Mouse (Mus musculus): ENCODE results near the gene Itih2. TPM values are rescaled to one million over a fixed set of nuclear protein-coding genes. Genes with fewer than 3 reads are reported as not detected.

Itih2 gene
- 1.4 TPM for polyA plus RNA-seq (2014; fragmentation: Illumina TruSeq; extraction: RNeasy Lipid Tissue Mini Kit (QIAGEN cat#74804); ENCODE audit: low read depth, low replicate concordance)

DNA sequence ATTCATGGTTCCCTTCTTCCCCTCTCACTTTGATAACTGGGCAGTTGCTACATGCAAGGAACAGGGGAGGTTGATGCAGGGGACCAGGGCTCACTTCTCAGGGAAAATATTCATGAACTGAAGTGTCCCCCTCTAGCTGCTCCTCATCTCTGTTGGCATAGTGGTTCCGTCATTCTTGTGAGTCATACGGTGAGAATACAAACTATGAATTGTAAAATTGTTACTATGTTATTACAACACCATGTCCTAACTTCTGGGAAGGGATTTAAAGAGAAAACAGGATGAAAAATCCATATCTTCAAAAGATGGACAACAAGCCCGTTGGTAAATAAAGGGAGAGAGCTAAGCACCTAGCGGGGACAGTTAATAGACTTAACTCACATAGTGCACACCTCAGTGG, at the start of gene Itih2:
TSS of gene Itih2 (minus strand) at position 101 of the 400 bp plus-strand sequence.

DNA sequence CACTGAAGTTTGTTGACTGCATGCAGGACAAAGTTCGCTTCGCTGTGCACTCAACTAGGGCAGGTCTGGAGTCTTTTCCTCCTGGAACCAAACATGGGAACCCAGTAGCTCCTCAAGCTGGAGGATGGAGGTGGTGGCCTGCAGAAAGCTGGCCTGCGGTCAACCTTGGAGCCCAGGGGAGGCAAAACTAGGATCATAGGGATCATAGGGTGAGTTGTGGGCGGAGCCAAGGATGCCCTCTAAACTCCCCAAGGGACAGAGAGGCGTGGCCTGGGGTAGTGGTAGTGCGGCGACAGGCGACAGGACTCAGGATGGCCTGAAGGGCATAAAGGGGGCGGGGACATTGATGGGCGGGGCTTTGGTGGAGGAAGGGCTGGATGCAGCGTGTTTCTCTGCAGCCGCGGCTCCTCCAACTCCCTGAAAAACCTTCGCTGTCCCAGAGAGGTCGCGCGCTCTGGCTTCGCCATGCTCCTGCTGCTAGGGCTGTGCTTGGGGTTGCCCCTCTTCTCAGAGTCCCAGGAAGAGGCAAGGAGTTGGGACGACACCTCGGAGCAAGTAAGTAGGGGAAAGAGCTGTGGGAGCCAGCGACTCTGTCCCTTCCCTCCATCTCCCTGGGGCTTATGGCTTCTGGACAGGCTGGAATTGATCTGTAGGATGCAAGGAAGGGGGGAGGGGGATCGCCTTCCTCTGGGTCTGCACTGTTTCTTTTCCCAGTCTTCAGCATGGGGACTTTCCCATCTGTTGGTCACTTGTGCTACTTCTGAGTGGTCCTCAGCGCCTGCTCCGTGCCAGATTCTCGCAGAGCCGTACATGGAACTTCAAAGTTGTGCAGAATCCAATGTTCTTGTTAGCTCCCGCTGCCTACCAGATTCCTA, 22.2 kb upstream of the Itih2 start, which contains the start of gene Itih5:
TSS of gene Itih5 (plus strand) at position 371 of the 875 bp plus-strand sequence.

DNA sequence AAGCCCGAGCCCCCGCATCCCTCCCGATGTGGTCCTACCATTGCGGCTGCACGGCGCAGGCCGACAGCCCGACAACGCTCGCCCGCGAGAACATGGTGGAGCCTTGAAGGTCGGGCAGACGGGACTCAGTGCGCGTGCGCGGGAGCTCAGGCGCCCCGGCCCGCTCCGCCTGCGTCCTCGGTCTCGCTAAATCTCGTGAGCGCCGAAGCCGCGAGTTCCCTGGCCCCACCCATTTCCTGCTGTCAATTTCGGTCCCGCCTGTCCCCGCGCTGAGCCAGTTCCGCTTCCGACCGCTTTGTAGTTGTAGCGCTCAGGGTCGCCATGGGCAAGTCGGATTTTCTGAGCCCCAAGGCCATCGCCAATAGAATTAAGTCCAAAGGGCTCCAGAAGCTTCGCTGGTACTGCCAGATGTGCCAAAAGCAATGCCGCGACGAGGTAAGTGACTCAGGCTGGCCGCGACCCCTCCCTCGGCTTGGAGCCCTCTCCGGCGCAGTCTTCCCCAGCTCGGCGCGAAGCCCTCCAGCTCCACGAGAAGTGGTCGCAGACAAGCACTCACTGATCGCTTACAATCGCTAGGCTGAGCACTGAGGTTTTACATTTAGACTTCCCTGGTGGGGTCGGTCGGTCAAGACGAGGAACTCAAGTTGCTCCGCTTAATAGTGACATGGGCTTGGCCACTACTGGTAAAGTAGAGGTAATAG, 50.7 kb downstream of the Itih2 start, which contains the start of the genes Atp5c1 and Kin:
TSS of gene Atp5c1 (minus strand) at position 201 of the 701 bp plus-strand sequence.
TSS of gene Kin (plus strand) at position 284 of the 701 bp plus-strand sequence.

DNA sequence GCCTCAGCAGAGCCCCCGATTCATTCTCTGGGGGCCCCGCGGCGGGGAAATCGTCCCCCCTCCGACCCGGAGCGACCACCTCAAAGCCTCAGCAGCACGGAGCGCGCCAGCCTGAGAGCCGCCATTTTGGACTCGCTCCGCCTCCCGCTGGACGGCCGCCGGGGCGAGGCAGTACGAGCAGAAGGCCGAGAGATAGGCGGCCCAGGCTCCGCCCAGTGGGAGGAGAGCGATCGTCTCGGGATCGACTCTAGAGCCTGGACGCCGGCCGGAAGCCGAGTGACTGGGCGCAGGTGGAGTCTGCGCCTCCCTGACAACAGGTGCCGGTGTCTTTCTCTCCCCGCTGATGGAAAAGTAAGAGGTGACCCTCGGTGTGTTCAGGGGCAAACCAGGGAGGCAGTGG, 82.7 kb downstream of the Itih2 start, which contains the start of gene Taf3:
TSS of gene Taf3 (minus strand) at position 136 of the 400 bp plus-strand sequence.

Other genes starting within 250 kb of the Itih2 start
- gene 9230102O04Rik, start 241.9 kb downstream of the Itih2 start, polyA plus RNA-seq (2014; fragmentation: Illumina TruSeq; extraction: RNeasy Lipid Tissue Mini Kit (QIAGEN cat#74804); ENCODE audit: low read depth, low replicate concordance) = not detected
- gene Gata3, start 241.4 kb downstream of the Itih2 start, polyA plus RNA-seq (2014; fragmentation: Illumina TruSeq; extraction: RNeasy Lipid Tissue Mini Kit (QIAGEN cat#74804); ENCODE audit: low read depth, low replicate concordance) = 12.1 TPM
- gene Taf3, start 82.8 kb downstream of the Itih2 start, polyA plus RNA-seq (2014; fragmentation: Illumina TruSeq; extraction: RNeasy Lipid Tissue Mini Kit (QIAGEN cat#74804); ENCODE audit: low read depth, low replicate concordance) = 7.6 TPM
- gene Atp5c1, start 50.9 kb downstream of the Itih2 start, polyA plus RNA-seq (2014; fragmentation: Illumina TruSeq; extraction: RNeasy Lipid Tissue Mini Kit (QIAGEN cat#74804); ENCODE audit: low read depth, low replicate concordance) = 1,463 TPM
- gene Kin, start 50.8 kb downstream of the Itih2 start, polyA plus RNA-seq (2014; fragmentation: Illumina TruSeq; extraction: RNeasy Lipid Tissue Mini Kit (QIAGEN cat#74804); ENCODE audit: low read depth, low replicate concordance) = 20.5 TPM
- 33.9 TPM for gene Itih5, start 22.2 kb upstream of the Itih2 start, polyA plus RNA-seq (2014; fragmentation: Illumina TruSeq; extraction: RNeasy Lipid Tissue Mini Kit (QIAGEN cat#74804); ENCODE audit: low read depth, low replicate concordance)
- not detected for gene Sfmbt2, start 239.1 kb upstream of the Itih2 start, polyA plus RNA-seq (2014; fragmentation: Illumina TruSeq; extraction: RNeasy Lipid Tissue Mini Kit (QIAGEN cat#74804); ENCODE audit: low read depth, low replicate concordance)